Mouse (Mus musculus) natural killer cell, adult 2 months (primary cell): ENCODE data around the gene Sparc.

ENCODE experiments used
- DNase-seq, 2 experiments: peaks; one replicate each; pipeline ENCODE4 v3.0.0; 2022; ENCODE audit warnings: low spot score in 2 of 2

Sparc gene

DNA sequence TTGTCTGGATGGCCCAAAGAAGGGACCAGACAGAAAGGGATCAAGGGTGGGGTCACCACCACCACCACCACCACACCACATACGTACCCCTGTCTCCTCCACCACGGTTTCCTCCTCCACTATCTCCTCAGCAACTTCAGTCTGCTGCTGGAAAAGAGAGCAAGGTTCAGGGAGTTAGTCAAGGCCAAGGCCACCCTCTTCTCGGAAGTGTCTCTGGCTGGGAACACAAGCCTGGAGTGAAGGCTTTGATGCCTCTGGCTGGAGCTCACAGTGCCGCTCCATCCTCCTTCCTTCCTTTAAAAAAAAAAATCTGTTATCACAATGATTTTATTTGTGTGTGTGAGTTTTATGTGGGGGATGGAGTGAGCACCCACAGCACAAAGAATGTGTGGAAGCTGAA is 15.8 kb downstream of the Sparc start:
- no peak for DNase-seq

DNA sequence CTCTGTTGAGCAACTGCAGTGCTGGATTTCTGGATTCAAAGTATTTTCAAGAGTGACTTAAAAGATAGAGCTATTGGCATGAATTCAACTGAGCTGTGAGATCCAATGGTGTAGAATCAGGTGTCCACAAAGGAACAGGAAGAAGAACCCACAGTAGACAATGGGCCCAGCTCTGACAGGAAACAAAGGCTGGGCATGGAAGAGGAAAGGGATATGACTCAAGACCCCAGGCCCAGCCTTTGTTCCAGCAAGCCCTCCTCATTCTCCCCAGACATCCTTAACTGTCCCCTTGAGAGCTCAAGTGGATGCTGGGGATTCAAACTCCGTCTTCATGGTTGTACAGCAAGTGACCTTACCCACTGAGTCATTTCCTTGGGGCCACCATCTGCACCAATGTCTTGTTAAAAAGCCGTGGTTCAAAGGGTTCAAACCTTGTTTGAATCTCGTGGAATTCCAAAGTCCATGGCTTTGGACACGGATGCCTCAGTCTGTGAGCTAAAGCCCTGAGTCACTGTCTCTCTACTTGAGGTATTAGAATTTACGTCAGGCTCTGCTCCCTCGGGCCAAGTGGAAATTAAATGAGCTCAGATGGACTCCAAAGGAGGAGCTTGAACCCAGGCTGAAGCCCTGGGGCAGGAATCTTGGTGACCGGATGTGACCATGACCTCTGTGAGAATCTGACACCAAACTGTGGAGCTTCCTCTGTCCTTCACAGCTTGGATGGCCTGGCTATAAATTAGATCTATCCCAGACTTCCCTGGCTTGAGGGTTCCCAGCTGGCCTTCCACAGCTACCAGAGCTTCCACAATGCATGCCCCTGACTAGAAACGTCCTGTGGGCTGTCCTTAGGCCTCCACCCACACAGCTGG is 17.1 kb downstream of the Sparc start:
- no peak for DNase-seq

DNA sequence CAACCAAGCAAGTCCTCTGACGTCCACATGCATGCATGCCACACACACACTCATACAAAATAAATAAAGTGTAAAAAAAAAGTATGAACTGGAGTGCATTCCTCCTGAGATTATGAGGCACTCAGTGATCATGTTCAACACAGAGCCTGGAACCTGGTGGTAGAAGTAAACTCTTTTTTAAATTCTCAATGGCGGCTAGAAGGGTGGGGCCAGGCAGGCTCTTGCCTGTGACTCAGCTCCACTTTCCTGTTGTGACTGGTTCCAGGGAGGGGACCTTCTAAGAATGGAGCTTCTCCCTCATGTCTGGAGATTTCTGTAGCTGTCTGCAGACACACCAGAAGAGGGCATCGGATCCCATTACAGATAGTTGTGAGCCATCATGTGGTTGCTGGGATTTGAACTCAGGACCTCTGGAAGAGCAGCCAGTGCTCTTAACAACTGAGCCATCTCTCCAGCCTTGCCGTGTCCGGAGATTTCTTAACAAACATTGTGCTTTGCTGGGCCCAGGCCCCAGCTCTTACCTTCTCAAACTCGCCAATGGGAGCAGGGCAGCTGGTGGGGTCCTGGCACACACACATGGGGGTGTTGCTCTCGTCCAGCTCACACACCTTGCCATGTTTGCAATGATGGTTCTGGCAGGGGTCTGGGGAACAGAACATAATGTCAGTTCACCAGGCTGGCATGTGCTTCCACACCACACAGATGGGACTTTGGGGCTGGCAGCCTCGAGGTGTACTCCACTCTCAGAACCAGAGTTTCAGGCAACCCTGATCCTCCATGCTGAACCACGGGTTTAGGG is 18.1 kb downstream of the Sparc start:
- no peak for DNase-seq

DNA sequence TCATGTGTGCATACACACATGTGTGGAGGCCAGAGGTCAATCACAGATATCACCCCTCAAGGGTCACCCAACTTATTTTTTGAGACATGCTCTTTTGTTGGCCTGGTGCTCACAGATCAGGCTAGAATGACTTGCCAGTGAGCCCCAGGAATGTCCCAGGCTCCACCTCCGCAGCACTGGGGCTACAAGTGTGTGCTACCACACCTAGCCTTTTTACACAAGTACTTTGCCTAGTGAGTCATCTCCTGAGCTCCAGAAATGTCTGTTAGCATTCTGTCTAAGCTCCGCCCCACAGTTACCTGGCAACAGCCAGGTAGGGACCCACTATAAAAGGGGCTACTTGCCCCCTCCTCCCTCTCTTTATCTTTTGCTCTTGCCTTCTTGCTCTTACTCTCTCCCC is 22.1 kb downstream of the Sparc start:
- DNase-seq: no peak

DNA sequence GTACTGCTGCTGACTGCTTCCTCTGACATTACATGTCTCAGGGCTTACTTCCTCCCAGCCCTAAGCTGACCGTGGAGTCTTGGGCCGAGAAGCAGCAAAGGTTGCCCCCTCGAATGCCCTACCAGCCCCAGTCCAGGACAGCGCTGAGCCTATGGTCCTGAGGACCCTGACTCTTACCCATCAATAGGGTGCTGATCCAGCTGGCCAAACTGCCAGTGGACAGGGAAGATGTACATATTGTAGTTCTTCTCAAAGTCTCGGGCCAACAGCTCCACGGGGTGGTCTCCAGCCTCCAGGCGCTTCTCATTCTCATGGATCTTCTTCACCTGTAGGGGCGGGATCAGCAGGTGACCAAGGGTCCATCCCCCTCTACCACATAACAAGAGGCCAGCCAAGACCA is 24.6 kb downstream of the Sparc start:
- DNase-seq: no peak

DNA sequence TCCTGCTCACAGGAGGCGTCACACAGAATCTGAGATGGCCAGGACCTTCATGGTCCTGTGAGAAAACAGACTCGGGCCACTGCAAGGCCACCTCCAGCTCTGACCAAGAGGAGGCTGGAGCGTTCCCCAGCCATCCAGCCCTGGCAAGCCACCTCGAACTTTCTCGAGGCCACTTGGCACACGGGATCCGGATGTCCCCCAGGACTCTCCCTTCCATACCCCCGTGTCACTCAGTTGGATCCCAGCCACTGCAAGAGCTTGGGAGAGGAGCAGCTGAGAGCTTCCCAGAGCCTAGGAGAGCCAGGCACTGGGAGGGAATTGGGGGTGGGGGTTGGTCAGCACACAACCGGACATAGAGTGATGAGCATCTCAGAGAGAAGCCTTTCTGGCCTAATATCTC is 25.5 kb downstream of the Sparc start:
- no peak for DNase-seq

DNA sequence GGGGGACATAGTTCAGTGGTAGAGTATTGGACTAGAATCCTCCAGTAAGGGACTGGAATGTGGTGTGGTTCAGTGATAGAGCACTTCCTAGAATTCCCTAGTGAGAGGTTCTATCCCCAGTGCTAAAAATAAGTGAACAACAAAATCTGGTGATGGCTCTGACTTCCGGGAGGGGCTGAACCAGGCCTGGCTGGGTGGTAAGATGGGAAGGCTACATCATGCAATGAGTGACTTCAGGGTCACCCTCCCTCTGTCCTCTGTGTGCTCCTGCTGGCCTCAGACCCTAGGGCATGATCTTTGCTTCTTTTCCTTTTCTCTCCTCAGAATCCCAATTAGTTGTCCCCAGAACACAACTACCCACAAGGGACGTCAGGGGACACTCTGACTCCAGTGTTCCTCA is 25.9 kb downstream of the Sparc start:
- DNase-seq: no peak

DNA sequence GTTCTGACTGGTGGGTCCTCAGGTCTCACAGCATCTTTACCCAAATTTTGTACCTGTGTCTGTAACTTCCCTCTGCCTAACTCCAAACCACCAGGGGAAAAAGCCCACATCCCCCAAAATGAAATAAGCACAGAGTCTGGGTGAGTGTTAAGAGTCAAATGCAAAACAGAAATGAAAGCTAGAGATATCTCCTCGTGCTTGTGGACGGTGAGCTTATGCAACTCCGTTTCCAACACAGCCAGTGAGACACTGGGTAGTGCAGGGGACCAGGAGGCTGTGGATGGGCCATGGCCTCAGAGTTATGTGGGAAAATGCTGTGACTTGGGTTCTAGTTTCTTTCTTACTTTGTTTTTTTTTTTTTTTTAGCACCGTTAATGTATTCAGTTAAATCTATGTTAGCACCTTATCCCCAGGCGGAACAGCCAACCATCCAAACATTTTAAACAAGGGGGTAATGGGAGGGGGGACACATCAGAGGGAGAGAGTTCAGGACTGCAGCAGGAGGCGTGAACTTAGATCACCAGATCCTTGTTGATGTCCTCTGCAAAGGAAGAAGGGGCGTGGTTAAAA is 27.8 kb downstream of the Sparc start:
- no peak for DNase-seq

DNA sequence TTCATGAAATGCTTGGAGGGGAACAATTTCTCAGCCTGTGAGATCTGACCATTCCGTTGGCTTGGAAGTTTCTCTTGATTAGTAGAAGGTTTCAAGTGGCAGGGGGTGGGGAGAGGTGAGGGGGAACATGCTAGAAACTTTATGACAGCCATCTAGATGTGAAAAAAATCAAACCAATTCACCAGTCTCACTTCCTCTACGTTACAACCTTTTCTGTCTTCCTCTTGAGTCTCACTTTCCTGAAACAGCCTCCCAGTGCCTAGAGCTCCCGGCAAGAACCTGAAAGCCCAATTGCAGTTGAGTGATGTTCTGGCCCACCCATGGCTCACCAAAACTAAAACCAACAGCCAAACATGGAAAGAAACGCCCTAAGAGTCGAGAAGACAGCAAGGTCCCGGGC is 28.4 kb downstream of the Sparc start:
- DNase-seq: no peak

DNA sequence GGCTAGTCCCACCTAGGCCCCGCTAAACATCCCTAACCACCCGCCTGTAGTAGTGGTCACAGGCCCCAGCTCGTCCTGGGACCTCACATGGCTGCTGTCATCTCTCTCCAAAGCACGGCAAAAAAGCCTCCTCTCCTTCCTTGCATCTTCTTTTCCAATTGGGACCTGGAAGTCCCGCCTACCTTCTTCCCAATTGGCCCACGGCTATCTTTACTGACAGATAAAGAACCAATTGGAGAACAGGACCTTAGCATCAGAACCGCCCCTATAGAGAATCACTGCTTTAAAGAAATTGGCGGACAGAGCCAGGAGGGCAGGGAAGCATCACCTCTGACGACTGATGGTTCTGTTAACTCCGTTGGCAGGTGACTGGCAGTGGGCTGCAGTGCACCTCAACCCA is 30.5 kb downstream of the Sparc start:
- no peak for DNase-seq

DNA sequence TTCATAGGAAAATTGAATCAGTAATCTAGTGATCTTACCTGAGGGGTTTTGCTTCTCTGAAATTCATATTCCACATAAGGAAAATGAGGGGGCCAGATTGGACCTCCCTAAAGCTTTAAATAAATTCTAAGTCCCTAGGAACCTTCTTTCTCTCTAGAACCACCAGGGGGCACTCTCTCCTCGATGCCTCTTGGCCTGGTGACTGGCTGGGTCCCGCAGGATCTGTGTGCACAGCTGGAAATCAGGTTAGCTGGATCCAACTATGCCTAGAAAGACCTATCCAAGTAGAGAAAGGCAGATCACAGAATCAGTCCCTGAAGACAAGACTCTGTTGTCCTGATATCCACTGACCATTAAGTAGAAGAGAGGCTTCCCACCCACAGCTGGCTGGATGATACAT is 33.2 kb downstream of the Sparc start:
- peak in 1 of 2 experiments; percentile 9 for DNase-seq

DNA sequence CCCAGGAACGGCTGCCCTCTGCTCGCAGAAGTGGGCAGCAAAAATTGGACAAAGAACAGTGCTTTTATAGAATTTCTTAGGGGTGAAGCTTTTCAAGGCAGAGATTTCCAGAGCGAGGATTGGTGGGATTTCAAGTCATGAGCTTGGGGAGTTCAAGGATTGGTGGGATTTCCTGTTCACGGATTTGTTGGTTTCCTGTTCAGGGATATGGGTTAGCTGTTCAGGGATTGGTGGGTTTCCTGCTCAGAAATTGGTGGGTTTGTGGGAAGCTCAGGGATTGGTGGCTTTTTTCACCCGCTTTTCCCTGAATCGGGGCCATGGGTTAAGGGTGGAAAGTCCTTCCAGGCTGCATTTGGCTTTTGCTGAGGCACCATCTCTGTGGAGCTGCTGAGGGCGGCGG is 35.4 kb downstream of the Sparc start:
- DNase-seq: no peak

DNA sequence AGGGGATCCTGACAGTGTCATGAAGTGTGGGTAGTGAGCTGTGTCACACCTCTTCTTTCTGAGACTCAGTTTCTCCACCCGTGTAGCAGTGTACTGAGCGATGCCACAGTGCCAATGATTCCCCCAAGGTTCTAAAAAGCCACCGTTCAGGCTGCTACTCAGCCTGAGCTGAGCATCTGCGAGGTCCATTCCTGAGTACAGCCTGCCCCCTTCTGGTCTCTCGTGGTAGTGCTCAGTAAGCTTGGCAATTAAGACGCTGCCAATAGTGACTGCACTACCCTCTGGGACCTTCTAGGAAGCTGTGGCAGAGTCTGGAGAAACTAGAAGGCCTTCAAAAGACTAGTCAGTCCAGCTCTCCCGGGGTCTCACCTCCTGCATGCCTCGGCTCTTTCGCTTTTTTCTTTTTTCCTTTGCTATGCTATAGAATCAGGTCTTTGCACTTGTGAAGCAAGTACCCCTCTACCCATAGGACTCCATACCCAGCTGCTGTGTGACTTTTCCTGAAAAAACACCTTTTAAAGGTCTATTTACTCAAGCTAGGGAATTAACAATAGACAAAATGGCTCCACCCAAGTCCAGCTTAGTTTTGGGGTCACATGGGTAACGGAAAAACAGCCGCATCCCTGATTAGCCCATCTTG is 36.4 kb downstream of the Sparc start:
- DNase-seq: peak; percentile 49 to 68

DNA sequence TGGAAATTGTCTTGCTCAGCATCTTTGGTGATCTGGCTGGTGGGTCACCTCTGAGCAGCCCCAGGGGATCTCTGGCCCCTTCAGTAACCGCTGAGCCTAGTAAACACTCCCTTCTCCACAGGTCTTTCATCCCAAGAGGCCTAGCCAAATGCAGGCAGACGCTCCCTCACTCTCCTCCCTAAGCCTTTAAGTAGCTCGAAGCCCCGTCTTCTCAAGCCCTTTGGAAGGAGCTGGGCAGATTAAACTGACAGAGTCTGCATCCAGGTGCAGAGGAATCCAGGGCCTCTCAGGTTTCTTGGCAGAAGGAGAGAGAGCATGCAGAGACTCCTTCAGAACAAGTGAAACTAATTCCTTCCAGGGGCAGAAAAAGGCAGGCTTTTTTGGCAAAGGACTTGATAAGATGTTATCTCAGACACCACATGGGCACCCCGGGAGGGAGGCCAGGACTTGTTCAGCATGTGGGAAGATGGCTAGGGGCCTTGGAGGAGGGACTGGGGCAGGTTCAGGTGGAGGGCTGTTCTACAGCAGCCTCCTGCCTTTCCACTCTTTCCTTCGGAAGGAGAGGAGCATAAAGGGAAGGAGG is 39.4 kb downstream of the Sparc start:
- DNase-seq: no peak

DNA sequence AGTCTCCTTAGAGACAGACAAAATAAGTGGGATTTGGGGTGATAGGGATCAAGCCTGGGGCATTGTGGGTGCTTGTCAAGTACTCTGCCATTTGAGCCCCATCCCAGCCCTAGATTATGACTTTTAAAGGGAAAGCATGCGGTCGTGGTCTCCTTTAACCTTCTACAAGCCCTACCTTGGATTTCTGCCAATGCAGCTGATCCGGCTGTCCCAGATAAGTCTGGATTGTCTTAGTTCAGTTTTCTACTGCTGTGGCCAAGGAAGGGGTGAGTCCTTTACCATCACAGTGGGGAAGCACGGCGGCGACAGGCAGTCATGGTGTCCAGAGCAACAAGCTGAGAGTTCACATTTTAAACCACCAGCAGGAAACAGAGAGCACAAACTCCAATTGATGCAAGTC is 42.1 kb downstream of the Sparc start:
- DNase-seq: no peak

DNA sequence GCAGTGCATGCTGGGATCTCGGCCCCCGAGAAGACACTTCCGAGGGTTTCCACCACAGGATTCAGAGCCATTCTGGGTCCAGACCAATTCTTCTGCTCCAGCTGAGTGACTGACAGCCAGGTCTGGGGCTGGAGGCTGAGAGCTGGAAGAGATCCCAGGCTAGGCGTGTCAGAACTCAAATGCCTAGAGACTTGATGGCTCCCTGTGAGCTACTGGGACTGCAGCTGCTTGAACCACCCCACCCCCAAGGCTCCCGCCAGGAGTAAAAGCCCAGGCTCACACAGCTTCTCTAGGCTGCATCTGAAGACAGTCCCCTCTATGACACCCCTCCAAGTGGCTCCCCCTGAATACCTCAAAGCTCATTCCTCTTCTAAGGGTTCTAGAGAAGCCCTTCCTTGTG is 44.6 kb downstream of the Sparc start:
- DNase-seq: no peak

DNA sequence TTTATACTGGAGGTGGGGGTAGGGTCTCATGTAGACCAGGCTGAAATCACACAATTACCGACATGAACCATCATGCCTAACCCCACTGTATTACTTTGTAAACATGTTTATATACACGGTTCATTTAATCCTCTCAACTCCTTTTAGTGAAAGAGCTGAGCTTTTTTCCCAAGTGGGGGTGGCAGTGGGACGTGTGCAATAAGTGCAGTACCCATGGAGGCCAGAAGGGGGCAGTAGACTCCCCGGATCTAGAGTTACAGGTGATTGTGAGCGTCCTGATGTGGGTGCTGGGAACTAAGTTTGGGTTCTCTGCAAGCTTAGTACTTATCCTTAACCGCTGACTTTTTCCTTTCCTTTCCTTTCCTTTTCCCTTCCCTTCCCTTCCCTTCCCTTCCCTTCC is 49.1 kb downstream of the Sparc start:
- DNase-seq: peak in 1 of 2 experiments; percentile 17

DNA sequence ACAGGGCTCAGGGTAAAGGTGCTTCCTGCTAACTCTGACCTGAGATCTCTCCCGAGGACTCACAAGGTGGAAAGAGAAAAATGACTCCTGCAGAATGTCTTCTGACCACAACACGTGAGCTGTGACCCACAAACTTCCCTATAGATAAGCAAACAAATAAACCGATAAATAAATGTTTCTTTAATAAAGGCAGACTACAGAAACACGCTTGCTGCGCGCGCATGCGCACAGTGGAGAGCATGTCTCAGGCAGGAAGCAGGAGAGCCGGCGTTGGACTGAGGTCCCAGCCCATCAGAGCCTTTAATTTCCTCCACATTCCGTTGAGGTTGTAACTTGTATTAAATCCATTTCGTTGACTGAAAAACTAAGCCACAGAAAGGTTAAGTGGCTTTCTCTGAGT is 49.6 kb downstream of the Sparc start:
- DNase-seq: no peak

DNA sequence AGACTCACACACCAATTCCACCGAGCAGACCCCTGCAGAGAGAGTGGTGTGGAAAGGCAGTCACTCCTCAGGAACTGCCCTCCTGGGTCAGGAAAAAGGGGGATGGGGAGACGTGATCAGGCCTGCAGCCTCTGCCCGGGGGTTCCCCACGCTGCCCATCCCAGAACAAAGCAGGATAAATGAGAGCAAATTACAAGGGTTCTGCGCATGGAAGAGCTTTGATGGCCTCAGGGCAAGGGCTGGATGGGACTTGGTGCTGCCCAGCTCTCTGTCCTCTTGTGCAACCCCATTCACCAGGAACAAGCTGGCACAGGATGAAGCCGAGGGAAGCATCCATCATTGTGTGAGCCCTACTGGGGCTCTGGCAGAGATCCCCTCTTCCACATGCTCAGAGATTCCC is 51.0 kb downstream of the Sparc start:
- DNase-seq: no peak

DNA sequence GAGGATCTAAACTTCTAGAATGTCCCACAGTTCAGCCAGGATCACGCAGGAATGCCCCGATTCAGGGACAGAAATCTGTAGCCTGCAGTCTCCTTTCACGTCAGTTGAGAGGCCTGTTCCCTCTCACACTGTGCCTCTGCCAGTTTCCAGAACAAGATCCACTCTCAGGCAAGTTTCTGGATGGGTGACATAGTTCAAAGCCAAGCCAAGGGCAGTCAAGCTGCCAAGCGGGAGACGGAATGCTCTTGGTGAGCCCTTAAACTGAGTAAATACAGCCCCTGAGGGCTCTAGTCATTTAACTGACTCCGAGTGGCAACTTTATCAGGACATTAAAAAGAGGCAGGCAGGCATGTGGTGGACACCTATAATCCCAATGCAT is 53.9 kb downstream of the Sparc start:
- no peak for DNase-seq

DNA sequence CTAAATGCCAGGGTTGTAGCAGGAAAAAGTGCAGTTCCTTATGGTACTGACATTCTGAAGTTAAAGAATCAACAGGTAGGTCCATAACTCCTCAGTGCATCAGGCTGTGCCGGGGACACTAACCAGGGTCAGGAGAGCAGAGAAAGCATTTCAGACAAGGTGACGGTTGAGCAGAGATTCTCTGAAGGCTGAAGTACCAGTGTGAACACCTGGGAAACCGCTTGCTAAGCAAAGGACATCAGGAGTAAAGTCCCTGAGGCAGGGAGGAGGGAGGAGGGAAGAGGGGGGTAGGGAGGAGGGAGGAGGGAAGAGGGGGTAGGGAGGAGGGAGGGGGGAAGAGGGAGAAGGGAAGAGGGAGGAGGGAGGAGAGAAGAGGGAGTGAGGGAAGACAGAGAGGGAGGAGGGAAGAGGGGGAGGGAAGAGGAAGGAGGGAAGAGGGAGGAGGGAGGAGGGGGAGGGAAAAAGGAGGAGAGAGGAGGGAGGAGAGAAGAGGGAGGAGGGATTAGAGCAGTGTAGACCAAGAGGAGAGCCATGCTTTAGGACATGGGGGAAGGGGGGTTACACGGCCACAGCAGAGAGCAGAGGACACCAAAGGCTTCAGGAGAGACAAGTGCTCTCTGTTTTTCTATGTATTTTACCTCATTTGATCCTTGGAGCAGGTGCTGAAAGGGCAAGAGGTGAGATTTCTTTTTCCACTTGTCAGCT is 54.4 kb downstream of the Sparc start:
- DNase-seq: no peak
